Mouse (Mus musculus) urinary bladder, postnatal 36 days (tissue): ENCODE data around the gene Dusp3.

Experiments used
- DNase-seq, 2 experiments: peaks; one replicate each; pipeline ENCODE4 v3.0.0; 2022; ENCODE audit warnings: low spot score in 2 of 2, mixed read lengths in 1 of 2

Dusp3 gene

DNA sequence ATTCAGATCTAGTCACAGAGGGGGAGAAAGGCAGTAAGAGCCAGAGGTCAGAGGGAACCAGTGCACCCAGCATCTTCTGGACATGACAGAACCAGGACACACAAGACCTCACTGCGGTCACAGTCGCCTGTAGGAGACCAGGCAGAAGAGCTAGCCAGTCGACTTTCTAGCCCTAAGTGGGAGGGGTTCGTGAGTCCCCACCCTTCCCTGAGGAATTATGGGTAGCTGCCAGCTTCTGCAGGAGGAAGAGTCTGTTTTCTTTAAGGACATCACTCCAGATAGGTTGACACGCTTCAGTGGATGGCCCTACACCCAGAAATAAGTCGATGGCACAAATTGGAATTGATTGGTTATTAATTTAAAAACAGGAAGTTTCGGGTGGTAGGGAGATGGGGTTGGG lies 50.4 kb downstream of the Dusp3 start:
- no peak for DNase-seq

DNA sequence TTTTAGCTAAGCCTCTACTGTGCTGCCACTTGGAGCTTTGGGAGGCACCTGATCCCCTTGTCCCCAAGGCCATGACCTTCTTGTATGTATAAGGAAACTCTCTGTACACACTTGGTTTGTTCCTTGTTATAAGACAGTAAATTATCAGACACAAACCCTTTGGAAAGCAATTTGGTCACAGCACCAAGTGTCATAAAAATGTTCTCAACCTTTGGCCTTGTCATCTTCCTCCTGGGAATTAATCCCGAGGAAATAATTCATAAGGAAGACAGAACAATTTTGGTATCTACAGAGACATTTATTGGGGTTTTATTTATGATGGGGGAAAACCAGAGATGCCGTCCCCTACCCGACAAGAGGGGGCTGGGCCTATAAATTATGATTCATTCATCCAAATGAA lies 51.1 kb downstream of the Dusp3 start:
- no peak for DNase-seq

DNA sequence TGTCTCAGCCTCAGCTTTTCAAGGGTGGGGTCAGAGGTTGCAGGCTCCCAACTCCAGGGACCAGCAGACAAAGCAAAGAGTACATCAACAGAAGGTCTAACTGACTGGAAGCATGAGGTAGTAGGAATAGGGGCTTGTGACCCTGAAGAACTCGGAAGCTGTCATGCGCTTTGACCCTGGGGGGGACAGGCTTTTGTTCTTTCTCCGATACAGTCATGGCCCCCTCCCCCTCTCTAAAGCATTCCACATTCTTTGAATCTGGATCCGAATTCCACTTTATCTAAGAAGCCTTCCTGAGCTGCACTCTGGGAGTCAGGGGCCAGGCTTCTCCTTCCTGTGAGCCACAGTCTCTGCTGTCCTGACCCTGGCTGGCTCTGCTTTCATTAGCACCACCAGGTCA lies 54.8 kb downstream of the Dusp3 start:
- no peak for DNase-seq

DNA sequence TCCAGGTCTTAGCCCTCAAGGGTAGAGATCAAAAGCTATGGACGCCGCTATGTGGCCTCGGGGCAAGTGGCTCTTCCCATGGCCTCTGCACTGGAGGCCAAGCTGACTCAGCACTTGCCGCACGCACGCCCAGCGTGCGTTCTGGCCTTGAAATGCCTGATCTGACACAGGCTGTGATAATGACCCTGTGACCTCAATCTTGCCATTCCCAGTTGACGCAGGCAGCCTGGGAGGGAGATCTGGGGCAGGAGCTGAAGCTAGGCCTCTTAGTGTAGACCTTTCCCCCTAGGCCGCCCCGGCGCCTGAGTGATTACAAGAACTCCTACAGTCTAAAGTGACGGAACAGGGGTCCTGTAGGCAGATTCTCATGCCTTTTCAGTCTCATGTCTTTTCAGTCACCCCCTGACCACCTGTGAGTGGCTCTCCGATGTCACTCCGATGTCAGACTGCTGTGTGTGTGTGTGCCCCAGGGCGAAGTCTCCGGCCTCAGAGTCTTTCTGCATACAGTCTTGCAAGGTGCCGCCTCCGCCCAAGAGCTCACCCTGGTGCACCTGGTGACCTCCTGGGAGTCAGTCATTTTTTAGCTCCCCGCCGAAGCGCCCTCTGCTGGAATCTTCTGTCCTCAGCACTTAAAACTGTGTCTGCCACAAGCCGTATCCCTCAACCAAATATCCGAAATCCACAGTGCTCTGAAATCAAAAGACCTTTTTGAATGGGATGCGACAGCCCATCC lies 58.6 kb downstream of the Dusp3 start:
- no peak for DNase-seq

DNA sequence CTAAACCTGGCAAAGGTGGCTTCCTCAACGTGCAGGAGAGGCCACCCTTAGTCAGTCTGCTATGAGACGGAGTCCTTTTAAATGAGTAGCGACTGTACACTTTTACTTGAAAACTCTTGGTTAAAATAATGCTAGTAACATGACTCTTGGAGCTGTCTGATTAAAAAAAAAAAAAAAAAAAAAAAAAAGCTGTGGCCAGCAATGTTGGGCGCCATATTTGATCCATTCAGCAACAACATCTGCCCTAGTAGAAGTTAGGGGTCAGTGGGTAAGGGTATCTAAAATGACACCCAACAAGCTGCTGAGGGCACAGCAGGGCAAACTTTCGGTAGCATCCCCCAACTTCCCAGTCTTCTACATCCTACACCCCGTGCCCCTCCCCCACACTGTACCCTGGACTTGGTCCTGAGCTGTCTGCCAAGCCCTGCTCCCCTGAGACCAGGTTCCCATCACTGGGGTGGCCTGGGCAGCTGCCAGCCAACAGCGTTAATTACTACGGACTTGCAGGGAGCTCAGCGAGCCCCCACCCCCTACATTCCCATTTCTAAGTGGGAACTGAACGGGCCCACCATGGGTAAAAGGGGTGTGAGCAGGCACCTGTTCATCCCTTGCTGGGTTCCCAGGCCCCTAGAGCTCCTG lies 59.7 kb downstream of the Dusp3 start:
- peak in 1 of 2 experiments; percentile 24 for DNase-seq

DNA sequence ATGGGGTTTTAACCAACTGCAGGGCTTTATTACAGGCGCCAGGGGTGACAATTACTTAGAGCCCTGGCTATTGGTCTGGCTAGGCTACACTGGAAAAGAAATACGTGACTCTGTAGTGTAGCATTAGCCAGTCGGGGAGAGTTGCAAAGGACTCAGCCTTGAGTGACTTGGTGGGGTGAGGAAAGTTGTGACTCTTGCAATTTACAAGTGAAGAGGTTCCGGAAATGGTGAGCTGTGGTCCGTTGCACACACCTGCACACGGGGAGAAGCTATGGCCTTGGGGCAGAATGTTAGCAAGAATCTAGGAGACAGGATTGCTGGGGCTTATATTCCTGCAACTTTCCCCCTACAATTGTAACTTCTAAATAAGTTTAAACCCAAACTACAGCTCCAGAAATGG lies 61.2 kb downstream of the Dusp3 start:
- DNase-seq: no peak

DNA sequence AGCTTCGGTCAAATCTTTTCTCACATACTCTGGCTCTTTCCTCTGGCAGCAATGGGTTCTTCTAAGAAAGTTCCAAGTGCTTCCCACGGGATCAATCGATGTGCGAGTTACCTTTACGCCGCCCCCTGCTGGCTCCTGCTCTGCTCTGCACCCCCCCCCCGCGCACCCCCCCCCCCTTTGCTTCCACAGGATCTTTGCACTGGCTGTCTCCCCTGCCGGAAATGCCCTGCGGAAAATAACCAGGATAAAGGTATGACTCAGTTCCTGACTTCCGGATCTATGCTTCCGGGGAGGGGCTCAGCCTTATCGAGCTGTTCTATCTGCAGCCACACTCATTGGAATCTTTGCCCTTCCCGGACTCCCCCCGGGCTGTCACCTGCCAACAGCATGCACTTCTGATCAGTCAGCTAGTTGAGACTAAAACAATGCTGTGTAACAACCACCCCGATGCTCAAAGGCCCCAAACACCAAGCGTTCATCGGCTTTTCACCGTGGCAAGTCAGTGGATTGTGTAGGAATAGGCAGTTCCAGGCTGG lies 62.3 kb downstream of the Dusp3 start:
- no peak for DNase-seq

DNA sequence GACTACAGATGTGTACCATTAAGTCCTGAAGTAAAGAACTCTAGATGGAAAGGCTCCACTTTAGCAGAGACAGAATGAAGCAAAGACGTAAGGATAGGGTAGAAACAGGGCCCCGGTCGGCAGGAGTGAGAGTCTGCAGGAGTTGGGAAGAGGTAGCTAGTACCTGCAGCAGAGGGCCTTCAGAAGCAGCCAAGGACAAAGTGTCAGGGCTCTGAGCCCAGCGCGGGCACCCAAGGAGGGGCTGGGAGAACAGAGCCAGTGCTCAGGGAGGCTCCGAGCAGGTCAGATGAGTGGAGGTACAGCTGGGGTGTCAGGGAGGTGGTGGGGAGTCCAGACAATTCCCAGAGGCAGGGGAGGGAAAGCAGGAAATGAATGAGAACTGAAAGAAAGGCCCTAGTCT lies 62.8 kb downstream of the Dusp3 start:
- no peak for DNase-seq

DNA sequence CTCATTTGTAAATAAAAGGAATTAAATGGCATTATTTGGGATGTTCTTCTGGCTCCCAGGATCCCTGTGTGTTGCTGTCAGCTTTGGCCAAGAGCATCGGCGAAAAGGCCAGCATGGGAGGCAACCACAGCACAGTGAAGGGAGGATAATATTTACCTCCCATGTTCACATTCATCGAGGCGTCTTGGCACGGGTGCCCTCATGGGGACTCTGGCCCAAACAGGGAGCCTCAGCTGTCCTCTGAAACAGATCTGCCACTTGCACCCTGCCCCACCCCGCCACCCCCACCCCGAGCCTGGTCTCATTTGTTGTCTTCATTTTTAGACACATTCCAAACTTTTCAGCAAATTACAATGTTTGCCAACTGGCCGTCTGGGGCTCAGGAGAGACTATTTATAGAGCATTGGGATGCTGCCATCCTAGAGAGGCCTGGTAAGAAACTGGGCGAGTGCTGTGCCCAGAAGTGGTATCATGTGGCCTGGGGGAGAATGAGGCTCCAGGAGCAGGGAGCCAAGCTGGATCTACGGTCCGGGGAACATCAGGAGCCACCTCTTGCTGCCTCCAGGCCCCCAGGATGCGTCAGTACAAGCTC lies 65.4 kb downstream of the Dusp3 start:
- DNase-seq: peak in 1 of 2 experiments; percentile 9
